Mouse (Mus musculus): ENCODE measurements around the gene Angel2. TPM values are rescaled to one million over a fixed set of nuclear protein-coding genes. Genes with fewer than 3 reads are reported as not detected.
A peak's percentile ranks its signal among the peaks of the same experiment; 100 is the strongest.

The Angel2 gene
- polyA plus RNA-seq, 1 experiment, result 0.15 TPM

DNA sequence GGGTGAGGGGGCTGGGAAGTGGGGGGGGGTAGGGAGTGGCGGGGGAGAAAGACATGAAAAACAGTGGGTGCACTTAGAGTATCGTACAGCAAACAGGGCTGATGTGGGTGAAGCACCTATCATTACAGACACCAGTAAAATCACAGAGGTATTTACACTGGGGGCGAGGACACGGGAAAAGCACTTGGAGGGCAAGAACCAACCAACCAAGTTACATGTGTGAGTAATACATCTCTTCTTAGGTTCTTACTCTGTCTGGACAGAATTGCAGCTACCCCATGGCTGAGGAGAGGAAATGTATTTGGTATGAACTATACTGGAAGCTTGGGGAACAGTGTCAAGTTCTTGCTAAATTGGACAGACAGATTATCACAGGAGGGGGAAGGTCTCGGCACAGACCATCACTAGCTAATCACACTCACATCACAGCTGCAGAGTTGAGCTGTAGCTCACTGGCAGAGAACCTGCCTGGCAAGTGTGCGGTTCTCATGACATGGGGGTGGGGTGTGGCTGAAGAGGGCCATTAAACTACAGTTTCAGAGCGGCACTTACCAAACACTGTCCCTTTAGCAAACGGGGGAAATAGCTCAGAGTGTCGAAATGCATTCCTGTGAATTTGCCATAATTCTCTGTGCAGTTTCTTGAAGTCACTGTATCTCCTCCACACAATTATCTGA lies 25.9 kb upstream of the Angel2 start:
- no peaks in the 10 kb centered on the region for H3K27me3 ChIP-seq (ENCODE audit: control insufficient read depth)
- peaks cover under 1% of the 10 kb centered on the region; the same call in 1 of the 2 replicates for H3K4me1 ChIP-seq (ENCODE audit: control insufficient read depth)
- H3K36me3 ChIP-seq (ENCODE audit: control insufficient read depth), result peaks cover 35% of the 10 kb centered on the region
- no peak overlapping the region for H3K4me3 ChIP-seq (replicated peaks)
- no peak for TF ChIP-seq TAL1 (IDR thresholded peaks at IDR 0.05; ENCODE audit: low read length)
- no peak for TF ChIP-seq GATA1 (IDR thresholded peaks at IDR 0.05; ENCODE audit: low read length)
- H3K9me3 ChIP-seq (ENCODE audit: control insufficient read depth, low read length), result no peaks in the 10 kb centered on the region

DNA sequence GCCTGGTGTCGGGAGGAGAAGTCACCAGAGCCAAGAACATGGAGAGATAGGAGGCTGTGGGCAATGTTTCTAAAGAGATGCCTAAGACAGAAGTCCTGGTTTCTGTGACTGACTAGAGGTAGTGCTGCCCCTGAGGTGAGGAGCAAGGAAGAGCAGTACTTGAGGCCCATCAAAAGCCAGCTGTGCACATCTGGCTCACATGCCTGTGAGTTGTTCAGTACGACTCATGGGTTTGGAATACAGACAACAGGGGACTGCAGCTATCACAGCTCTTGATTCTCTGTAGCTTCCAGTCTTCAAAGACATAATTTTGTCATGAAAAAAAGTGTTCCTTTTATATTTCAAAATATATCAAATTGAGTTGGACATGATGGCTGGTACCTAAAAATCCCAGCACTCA lies 23.8 kb upstream of the Angel2 start:
- Histone ChIP-seq H3K36me3 (ENCODE audit: control insufficient read depth) (peaks cover 39% of the 10 kb centered on the region), H3K4me1 (ENCODE audit: control insufficient read depth) (no peaks in the 10 kb centered on the region), H3K4me3 (replicated peaks) (no peak overlapping the region), H3K9me3 (ENCODE audit: control insufficient read depth, low read length) (no peaks in the 10 kb centered on the region), H3K27me3 (ENCODE audit: control insufficient read depth) (no peaks in the 10 kb centered on the region)
- TF ChIP-seq GATA1 (IDR thresholded peaks at IDR 0.05; ENCODE audit: low read length) (no peak), TAL1 (IDR thresholded peaks at IDR 0.05; ENCODE audit: low read length) (no peak)

DNA sequence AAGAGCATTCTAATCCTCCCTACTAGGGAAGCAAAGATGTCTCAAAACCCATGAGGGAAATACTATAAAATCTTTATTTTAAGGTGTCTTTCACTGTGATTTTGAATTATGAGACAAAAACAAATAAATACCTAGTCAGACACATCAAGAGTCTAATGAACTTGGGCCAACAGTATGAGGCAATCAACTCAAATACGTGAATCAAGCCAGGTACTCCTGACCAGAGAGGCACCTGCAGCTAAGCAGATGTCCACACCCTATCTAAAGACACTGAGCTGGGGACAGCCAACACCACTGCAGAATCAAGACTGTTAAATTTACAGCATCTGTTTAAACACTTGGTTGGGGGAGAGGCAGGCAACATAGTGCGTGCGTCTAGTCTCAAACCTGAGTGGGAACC lies 20.8 kb upstream of the Angel2 start:
- no peaks in the 10 kb centered on the region for H3K4me1 ChIP-seq (ENCODE audit: control insufficient read depth)
- H3K36me3 ChIP-seq (ENCODE audit: control insufficient read depth), result peaks cover 20% of the 10 kb centered on the region
- H3K4me3 ChIP-seq (replicated peaks), result no peak overlapping the region
- H3K9me3 ChIP-seq (ENCODE audit: control insufficient read depth, low read length), result no peaks in the 10 kb centered on the region
- no peaks in the 10 kb centered on the region for H3K27me3 ChIP-seq (ENCODE audit: control insufficient read depth)
- no peak for TF ChIP-seq TAL1 (IDR thresholded peaks at IDR 0.05; ENCODE audit: low read length)
- no peak for TF ChIP-seq GATA1 (IDR thresholded peaks at IDR 0.05; ENCODE audit: low read length)

DNA sequence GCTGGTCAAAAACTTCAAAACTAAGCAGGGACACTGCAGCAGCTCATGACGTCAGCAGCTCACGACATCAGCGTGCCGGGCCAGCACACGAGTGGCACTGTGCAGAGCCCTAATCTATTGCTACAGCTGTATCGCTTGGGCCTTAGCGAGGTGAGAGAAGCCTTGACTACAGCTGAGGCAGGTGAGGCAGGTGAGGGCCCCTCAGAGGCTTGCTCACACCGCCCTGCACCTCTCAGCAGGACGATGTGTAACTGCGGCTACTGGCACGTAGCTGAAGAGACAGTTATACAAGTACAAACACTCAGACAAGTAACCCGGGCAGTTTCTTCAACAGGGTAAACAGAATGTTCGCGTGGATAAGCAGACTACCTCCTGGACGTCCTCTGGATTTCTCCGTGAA lies 20.2 kb upstream of the Angel2 start:
- Histone ChIP-seq H3K27me3 (ENCODE audit: control insufficient read depth) (no peaks in the 10 kb centered on the region), H3K9me3 (ENCODE audit: control insufficient read depth, low read length) (no peaks in the 10 kb centered on the region), H3K4me1 (ENCODE audit: control insufficient read depth) (no peaks in the 10 kb centered on the region), H3K4me3 (replicated peaks) (no peak overlapping the region), H3K36me3 (ENCODE audit: control insufficient read depth) (peaks cover 18% of the 10 kb centered on the region)
- TF ChIP-seq GATA1 (IDR thresholded peaks at IDR 0.05; ENCODE audit: low read length) (no peak), TAL1 (IDR thresholded peaks at IDR 0.05; ENCODE audit: low read length) (no peak)

DNA sequence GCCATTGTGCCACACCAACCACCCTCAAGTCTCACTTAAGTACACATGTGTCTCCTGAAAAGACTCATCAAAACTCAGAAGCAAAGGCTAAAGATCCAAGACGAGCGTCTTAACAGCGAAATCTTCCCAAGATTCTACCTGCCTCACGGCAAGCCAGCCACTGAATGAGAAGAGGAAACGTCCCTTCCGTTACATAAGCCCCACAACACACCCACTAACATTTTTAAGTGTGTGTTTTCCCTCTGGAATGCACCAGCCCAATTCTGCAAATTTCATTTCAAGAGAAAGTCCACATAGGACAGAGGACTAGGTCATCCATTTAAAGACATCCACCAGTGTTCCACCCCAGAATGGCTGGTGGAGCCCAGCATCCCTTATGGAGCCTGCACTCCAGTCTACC lies 14.1 kb upstream of the Angel2 start:
- H3K4me1 ChIP-seq (ENCODE audit: control insufficient read depth), result peaks cover 21% of the 10 kb centered on the region
- no peaks in the 10 kb centered on the region for H3K9me3 ChIP-seq (ENCODE audit: control insufficient read depth, low read length)
- H3K27me3 ChIP-seq (ENCODE audit: control insufficient read depth), result no peaks in the 10 kb centered on the region; the same call in 1 of the 2 replicates
- H3K4me3 ChIP-seq (replicated peaks), result peak overlapping the region; percentile 74
- TF ChIP-seq TAL1 (IDR thresholded peaks at IDR 0.05; ENCODE audit: low read length), result no peak
- TF ChIP-seq GATA1 (IDR thresholded peaks at IDR 0.05; ENCODE audit: low read length), result no peak
- H3K36me3 ChIP-seq (ENCODE audit: control insufficient read depth), result peaks cover under 1% of the 10 kb centered on the region; the same call in 1 of the 2 replicates

DNA sequence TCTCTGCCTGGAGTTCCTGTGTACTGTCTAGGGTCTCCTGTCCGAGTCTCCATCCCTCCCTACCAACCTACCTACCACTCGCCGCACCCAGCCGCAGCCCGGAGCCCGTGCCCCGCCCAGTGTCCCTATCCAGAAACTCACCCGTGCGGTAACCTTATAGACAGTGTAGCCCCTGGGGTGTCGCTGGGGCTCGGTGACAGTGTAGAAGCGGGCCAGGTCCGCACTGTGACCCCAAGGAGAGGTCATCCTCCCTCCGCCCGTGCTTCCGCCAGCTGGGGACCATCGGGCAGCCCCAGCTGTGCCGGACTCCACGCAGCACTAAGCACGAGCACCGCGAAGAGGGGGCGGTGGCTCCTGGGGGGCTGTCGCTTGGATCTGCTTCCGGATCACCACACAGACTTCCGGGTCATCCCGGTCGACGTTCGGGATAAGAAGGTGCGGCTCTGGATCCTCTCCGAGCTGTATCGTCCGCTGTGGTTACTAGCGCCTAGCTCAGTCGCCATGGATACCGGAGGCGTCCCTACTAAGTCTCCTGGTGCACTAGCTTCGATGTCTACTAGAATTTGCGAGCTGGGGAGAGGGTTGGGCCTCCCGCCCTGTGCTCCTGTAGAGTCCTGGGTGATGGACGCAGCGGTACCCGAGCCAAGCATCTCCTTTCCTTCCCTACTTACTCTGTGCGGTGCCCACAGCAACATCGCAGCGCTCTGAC lies 13.3 kb upstream of the Angel2 start, which contains the start of gene Rps6kc1:
Rps6kc1 (minus strand) TSS at position 356 of the 709 bp plus-strand sequence.
- no peaks in the 10 kb centered on the region; the same call in 1 of the 2 replicates for H3K27me3 ChIP-seq (ENCODE audit: control insufficient read depth)
- TF ChIP-seq GATA1 (IDR thresholded peaks at IDR 0.05; ENCODE audit: low read length) (no peak), TAL1 (IDR thresholded peaks at IDR 0.05; ENCODE audit: low read length) (no peak)
- H3K36me3 ChIP-seq (ENCODE audit: control insufficient read depth), result no peaks in the 10 kb centered on the region
- no peaks in the 10 kb centered on the region for H3K9me3 ChIP-seq (ENCODE audit: control insufficient read depth, low read length)
- peak within 1 kb of the TSS; percentile 74 for H3K4me3 ChIP-seq (replicated peaks)
- H3K4me1 ChIP-seq (ENCODE audit: control insufficient read depth), result peaks cover 21% of the 10 kb centered on the region

DNA sequence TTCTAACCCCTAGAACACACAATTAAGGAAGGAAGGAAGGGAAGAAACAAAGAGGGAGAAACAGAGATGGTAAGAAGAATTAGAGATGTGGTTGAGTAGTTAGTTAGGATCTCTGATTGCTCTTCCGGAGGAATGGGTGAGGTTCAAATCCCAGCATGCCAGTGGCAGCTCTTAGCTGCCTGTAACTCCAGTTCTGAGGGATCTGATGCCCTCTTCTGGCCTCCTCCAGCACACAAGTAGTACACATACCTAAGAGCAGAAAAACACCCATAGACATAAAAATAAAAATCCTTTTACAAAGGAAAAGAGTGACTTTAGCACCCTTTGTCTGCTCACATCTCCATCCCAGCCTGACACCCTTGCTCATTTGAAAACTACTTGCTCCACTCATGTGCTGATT lies 12.3 kb upstream of the Angel2 start:
- Histone ChIP-seq H3K27me3 (ENCODE audit: control insufficient read depth) (no peaks in the 10 kb centered on the region; the same call in 1 of the 2 replicates), H3K36me3 (ENCODE audit: control insufficient read depth) (no peaks in the 10 kb centered on the region), H3K4me1 (ENCODE audit: control insufficient read depth) (peaks cover 21% of the 10 kb centered on the region), H3K9me3 (ENCODE audit: control insufficient read depth, low read length) (no peaks in the 10 kb centered on the region), H3K4me3 (replicated peaks) (peak overlapping the region; percentile 74)
- TF ChIP-seq GATA1 (IDR thresholded peaks at IDR 0.05; ENCODE audit: low read length) (no peak), TAL1 (IDR thresholded peaks at IDR 0.05; ENCODE audit: low read length) (no peak)

DNA sequence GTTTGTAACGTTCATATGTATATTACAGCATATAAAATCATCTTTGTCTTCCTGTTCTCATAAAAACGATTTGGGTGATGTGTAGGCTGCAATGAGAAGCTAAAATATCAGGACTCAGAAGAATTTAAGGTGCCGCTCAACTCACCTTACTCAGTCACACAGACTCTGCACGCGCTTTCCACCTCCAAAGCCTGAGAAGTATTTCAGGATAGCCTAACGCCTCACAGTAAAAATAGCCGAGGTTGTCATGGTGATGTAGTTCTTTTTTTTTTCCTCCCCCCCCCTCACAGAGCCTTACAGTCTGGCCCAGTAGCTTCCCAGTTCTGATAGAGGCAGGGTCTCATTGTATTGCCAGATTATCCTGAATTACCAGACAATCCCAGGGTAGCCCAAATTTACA lies 6.0 kb upstream of the Angel2 start:
- Histone ChIP-seq H3K9me3 (ENCODE audit: control insufficient read depth, low read length) (no peaks in the 10 kb centered on the region), H3K4me3 (replicated peaks) (no peak overlapping the region), H3K36me3 (ENCODE audit: control insufficient read depth) (no peaks in the 10 kb centered on the region), H3K4me1 (ENCODE audit: control insufficient read depth) (no peaks in the 10 kb centered on the region), H3K27me3 (ENCODE audit: control insufficient read depth) (peaks cover 11% of the 10 kb centered on the region)
- TF ChIP-seq TAL1 (IDR thresholded peaks at IDR 0.05; ENCODE audit: low read length), result no peak
- no peak for TF ChIP-seq GATA1 (IDR thresholded peaks at IDR 0.05; ENCODE audit: low read length)

DNA sequence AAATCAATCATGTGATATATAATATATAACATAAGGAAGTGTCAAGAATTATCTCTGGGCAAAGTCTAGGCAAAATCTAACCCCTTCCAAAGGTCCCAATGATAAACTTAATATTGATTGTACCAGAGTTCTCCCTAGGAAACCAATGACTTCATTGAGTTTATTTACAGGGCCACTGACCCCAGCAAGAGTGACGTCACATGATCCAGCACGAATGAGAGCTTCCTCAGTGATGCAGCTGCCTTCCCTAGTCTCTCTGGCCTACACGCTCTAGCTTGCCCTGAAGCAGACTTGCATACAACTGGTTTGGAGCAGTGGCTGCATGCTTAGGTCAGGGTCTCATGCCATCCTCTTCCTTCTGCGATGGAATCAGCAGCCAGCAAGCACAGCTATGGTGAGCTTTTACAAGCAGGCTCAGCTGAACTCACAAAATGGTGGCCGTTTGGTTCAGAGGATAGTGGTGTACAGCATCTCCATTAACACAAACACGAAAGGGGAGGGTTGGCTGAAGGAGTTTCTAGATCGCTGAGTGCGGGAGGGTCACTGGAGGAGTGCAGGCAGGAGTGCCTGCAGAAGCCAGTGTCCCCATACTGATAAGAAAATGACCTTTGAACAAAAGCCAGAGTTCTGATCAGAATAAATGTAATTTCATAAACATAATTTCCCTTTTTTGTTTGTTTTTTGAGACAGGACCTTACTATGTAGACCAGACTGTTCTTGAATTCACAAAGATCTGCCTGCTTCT lies 5.0 kb upstream of the Angel2 start:
- peaks cover 11% of the 10 kb centered on the region for H3K27me3 ChIP-seq (ENCODE audit: control insufficient read depth)
- no peak overlapping the region for H3K4me3 ChIP-seq (replicated peaks)
- no peaks in the 10 kb centered on the region for H3K36me3 ChIP-seq (ENCODE audit: control insufficient read depth)
- no peaks in the 10 kb centered on the region for H3K4me1 ChIP-seq (ENCODE audit: control insufficient read depth)
- no peaks in the 10 kb centered on the region for H3K9me3 ChIP-seq (ENCODE audit: control insufficient read depth, low read length)
- TF ChIP-seq GATA1 (IDR thresholded peaks at IDR 0.05; ENCODE audit: low read length) (no peak), TAL1 (IDR thresholded peaks at IDR 0.05; ENCODE audit: low read length) (no peak)

Data from erythroblast, embryonic 14.5 days (primary cell).